Mouse (Mus musculus) bone marrow, adult 2 months (tissue): Measurements from ENCODE around the gene L3mbtl4.

Experiments
- CTCF ChIP-seq: fragments of 200-500 bp; IDR thresholded peaks from 2 replicates; pipeline ENCODE4 v1.5.1; 2011; ENCODE audit warnings: low read length, control low read depth; ENCODE audit not compliant: control insufficient read depth, insufficient read depth
- POLR2A ChIP-seq: fragments of 200-500 bp; IDR thresholded peaks from 2 replicates; pipeline ENCODE4 v1.6.1; 2011; ENCODE audit warnings: low read depth, mild to moderate bottlenecking, control low read depth, low read length, borderline replicate concordance; ENCODE audit not compliant: control insufficient read depth

DNA sequence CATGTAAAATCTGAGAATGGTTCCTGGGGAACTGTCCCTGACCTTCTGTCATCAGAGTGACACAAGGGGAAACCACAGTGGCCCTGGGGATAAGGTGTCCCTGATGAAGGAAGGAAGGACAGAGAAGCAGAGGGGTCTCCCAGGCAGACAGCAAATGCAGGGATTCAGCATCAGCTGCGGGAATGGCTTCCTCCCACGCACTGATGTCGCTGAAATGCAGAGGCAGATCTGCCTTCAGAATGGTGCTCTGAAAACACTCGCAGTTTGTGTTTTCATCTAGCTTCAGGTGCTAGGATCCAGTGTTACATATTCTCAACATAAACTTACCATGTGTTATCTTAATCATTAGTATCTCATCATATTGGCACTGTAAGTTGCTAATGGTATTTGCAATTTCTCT is 351.7 kb downstream of the L3mbtl4 start:
- TF ChIP-seq POLR2A (no peak), CTCF (no peak)
